Mouse (Mus musculus) 3134 (cell line): ENCODE measurements around the gene Gm10964.
"Not testable (repeated sequence)": the region's sequence is repeated elsewhere in the genome, so short reads cannot be mapped to it uniquely, and the experiment has no call there.

Source experiments
- DNase-seq: peaks from one replicate; pipeline ENCODE4 v3.0.0-alpha.2; 2011; ENCODE audit warnings: low spot score; ENCODE audit not compliant: insufficient read length; ENCODE audit errors: extremely low read depth

Gene Gm10964

GRCm38 (mm10) chr3:103774009-103774408 lies 34.8 kb downstream of the Gm10964 start:
- DNase-seq, result no peak

DNA sequence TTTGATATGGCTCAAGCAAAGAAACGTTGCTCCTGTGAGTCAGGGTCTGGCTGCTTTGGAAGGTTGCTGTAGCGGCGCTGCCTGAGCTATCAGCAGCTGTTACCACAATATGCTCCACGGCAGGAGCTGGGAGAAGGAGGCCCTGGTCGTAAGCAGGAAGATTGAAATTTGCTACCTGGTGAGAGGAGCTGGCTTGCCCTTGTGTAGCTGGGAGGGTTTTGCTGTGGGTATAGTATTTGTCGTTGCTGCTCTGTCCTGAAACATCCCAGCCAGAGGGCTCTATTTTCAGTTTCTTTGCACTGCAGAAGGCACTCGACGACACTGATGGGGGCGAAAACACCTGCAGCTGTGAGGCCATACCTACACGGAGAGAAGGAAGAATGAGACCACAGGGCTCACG lies 38.8 kb downstream of the Gm10964 start:
- no peak for DNase-seq

DNA sequence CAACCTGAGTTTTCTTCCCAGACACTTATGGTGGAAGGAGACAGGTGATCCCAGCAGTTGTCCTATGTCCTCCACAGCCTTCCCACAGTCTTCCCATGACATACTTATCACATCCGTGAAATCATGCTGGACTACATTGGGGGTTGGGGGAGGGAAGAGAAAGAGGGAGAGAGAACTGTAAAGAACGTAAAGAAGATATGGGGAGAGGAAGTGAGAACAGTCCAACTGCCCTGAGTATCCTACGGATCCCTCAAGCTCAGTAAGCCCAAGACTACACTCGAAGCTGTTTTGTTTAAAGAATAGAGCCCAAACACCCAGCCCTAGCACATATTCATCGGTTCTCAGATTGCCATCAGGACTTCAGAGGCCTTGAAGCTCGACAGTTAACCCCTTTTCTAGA lies 39.5 kb downstream of the Gm10964 start:
- DNase-seq, result no peak

DNA sequence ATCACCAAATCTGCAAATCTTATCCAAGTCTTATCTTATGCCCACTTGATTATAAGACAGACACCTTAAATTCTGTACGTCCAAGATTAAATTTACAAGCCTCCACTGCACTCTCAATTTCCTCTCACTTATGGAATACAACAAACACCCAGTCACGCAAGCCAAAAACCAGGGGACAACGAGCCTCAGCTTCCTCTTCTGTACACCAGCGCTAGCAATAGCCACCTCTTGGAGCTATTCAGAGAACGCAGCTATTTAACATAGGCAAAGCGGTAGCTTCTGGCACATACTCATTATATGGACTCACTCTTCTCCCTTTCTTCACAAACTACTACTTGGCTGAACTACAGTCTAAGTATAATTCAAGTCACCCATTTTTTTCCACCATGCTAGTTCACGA lies 40.0 kb downstream of the Gm10964 start:
- no peak for DNase-seq

- no peak for DNase-seq
These were observed 41.1 kb downstream of the Gm10964 start for GRCm38 (mm10) chr3:103780271-103780670.

GRCm38 (mm10) chr3:103780777-103781176 lies 41.6 kb downstream of the Gm10964 start:
- DNase-seq, result no peak

DNA sequence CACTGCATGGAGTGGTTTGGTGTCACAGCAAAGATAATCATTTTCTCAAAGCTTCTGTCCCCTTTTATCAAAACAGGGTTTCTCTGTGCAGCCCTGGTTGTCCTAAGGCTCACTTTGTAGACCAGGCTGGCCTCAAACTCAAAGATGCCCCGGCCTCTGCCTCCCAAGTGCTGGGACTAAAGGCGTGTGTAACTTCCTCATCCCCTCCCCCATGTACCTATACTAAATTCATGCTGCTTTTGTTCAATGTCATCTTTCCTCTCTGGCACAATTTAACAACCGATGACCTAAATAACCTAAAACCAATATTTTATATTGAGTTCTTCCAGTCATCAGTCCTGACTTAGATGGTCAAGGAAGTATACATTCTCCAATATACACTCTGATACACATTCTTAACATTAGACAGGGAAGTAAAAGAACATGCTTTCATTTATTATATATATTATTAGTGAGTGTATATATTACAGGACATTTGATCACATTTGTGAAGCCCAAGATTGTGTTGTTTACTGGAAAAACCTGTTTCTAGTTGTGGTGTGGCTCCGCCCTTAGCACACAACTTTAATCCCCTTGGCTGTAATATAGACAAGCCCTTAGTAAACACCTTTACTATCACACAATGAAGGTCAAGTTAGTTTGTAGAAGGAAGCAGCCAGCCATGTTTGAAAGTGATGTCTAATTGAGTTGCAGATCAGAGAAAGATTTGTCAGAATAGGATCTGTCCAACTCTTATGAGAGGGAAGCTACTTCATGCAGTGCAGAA lies 43.9 kb downstream of the Gm10964 start:
- no peak for DNase-seq

- DNase-seq, result no peak
These were observed 48.1 kb downstream of the Gm10964 start for GRCm38 (mm10) chr3:103787225-103787624.

GRCm38 (mm10) chr3:103789096-103789495 lies 49.9 kb downstream of the Gm10964 start:
- no peak for DNase-seq

DNA sequence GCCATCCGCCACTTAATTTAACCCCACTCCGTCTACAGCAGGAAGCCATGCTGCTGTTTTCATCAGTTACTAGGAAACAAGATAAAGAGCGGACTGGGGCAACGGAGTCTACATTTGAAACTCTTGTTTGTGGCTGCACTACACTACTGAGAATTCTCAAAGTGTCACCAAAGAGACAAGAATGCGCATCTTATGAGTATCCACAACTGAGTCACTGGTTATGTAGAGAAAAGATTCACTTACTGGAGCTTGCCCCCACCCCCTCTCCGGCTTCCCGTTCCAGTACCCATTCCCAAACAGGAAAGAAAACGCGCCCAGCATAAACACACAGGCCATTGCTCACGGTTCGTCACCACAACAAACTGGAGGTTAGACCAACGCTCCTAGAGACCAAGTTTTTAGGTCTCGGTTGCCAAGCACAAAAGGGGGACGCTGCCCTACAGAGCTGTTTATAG lies 50.8 kb downstream of the Gm10964 start:
- DNase-seq, result peak; percentile 50

DNA sequence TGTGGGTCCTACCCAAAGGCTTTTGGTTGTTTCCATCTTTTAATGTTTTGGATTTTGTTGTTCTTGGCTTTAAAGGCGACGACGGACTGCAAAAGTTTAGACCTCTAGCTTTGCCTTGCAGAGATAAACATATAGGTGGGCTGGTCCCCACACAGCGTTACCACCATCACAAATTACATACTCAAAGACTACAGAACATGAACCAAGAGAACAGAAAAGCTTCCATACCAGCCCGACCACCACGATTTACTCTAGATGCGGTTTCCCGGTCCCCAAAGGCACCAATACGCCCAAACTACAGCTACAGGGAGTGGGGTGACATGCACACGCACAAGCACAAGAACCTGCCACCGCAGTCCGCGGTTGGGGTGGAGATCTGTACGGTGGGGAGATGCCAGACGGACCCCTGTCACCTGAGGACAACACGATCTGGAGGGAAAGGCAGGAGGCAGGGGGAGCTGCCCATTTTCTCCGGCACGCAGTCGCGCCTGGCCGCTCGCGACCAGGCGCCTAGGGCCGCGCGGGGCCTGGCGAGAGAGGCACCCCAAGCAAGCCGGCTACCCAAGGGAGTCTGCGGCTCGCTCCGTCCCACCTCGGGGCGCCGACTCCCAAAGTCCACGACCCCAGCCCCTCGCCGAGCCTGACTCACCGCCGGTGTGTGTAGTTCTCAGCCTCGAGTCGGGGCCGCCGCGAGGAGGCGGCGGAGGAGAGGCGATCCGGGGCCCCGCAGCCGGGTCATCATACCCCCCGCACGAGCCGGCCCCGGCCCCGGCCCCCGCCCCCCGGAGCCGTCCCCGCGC lies 51.4 kb downstream of the Gm10964 start:
- DNase-seq, result peak; percentile 71

DNA sequence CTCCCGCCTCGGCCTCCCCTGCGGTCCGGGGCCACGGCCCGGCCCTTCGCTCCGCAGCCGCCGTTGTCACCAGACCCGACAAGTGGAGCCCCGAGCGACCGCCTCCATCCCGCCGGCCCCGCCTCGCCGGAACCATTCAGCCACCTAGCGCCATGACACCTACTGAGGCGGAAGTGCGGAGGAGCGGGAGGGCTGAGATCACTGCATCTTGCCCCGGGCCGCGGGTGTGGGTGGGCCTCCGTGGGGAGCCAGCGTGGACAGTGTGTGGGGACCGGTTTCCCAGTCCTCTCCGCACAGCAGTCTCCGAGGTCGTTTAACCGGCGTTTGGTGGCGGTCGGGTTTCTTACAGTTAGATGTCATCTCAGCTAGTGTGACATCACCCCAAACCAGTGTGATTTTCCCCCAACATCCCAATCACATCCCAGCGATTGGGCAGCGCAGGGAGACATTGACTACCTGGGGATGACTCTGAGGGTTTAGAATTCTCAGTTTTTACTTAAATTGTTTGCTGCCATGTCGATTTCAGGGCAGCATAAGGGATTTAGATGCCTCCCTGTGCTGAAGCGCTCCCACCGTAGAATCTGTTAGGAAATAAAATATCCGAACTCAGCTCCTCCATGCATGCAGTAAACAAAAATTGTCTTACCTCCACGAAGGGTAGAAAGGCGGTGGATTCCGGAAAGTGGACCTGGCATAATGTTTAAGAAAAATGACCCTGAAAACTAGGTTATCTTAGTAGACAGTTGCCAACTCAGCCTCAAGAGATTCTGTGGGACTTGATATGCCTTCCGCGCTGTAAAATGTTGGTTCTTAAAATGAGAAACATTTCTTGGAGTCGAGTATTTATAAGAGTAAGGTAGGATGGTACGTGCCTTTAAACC lies 52.3 kb downstream of the Gm10964 start, which contains the start of gene Hipk1:
Gene Hipk1 (minus strand): TSS at position 334 of the 881 bp plus-strand sequence.
- peak; percentile 93 for DNase-seq

GRCm38 (mm10) chr3:103792111-103792406 lies 52.9 kb downstream of the Gm10964 start:
- DNase-seq, result not testable (repeated sequence)

- DNase-seq, result no peak
These were observed 53.4 kb downstream of the Gm10964 start for GRCm38 (mm10) chr3:103792566-103792965.
